Mouse (Mus musculus): ENCODE results near the gene Gpr34.

DNA sequence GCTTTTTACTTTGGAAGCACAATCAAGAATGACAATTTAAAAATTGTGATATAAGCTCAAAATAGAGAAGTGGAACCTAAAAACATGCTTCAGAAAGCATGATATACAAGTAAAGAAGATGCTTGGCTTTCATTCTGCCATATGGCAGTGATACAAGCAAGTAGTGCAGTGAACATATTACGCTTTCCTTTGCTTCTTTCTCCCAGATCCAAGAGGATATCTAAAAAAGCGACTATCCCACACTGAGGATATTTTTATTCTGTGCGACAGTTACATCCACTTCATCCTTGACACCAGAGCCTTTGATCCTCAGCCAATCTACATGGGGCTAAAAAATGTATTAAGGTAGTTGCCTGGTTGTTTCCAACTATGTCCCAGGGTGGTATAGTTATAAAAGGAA is 49.9 kb downstream of the Gpr34 start:
- no peak for TF ChIP-seq CTCF (conservative IDR thresholded peaks at IDR 0.05; ENCODE audit: insufficient read depth, insufficient read length, low read depth, low read length)
- TF ChIP-seq POLR2A (IDR thresholded peaks at IDR 0.05; ENCODE audit: low read depth, low read length) = no peak
